Mouse (Mus musculus) natural killer cell, adult 2 months (primary cell): ENCODE measurements around the gene Plxna3.
"Not testable (repeated sequence)": the region's sequence is repeated elsewhere in the genome, so short reads cannot be mapped to it uniquely, and the experiment has no call there.

ENCODE experiments used
- DNase-seq, 2 experiments: peaks; one replicate each; pipeline ENCODE4 v3.0.0; 2022; ENCODE audit warnings: low spot score in 2 of 2

Plxna3 gene

DNA sequence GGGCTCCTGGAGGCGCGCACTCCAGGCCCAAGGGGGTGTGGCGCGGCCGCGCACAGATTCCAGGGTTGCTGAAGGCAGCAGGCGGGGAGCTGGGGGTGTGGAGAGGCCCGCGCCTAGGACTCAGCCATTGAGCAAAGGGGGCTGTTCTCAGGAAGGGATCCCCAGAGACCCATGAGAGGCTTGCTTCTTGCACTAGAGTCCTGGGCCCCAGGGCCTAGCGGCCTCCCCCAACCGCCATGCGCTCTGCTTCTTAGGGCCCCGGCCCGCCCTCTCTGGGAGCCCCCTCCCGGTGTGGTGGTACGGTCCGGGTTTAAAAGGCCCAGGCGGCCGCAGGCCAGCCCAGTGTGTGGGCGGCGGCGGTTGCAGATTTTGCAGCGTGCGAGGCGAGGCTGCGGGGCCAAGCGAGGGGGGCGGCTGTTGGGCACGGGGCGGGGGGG is at the start of gene Plxna3:
TSS of gene Plxna3 (plus strand) at position 342 of the 437 bp plus-strand sequence.
- peak; percentile 55 to 64 for DNase-seq

- no peak for DNase-seq
These were observed 47.7 kb upstream of the Plxna3 start for GRCm38 (mm10) chrX:74281041-74281731.

- peak; percentile 53 to 55 for DNase-seq
These were observed 47.0 kb upstream of the Plxna3 start, which contains the start of the genes Taz and Dnase1l1 for GRCm38 (mm10) chrX:74281732-74282394. Gene Taz (plus strand): TSS chrX:74281912. Gene Dnase1l1 (minus strand): TSS chrX:74282337.

- DNase-seq, result peak; percentile 66 to 78
These were observed 46.3 kb upstream of the Plxna3 start for GRCm38 (mm10) chrX:74282395-74283091.

- DNase-seq, result no peak
These were observed 45.8 kb upstream of the Plxna3 start for GRCm38 (mm10) chrX:74283092-74283437.

DNA sequence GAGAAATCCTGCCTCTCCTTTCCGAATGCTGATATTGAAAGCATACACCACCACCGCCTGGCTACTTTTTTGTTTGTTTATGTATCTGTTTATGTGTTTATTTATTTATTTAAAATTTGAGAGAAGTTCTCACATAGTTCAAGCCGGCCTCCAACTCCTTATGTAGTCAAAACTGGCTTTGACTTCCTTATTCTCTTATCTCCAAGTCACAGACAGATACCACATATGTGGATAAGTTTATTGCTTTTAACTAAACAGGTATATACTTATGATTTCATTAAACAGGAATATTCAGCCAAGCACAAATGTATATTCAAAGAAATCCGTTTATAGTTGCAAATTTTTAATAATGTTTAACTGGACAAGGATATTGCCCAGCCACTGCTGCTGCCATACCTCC is 35.4 kb upstream of the Plxna3 start:
- DNase-seq, result no peak

- DNase-seq, result peak; percentile 90 to 94
These were observed 32.1 kb upstream of the Plxna3 start, which contains the start of gene Atp6ap1 for GRCm38 (mm10) chrX:74296538-74297448. Gene Atp6ap1 (plus strand): TSS chrX:74297097.

DNA sequence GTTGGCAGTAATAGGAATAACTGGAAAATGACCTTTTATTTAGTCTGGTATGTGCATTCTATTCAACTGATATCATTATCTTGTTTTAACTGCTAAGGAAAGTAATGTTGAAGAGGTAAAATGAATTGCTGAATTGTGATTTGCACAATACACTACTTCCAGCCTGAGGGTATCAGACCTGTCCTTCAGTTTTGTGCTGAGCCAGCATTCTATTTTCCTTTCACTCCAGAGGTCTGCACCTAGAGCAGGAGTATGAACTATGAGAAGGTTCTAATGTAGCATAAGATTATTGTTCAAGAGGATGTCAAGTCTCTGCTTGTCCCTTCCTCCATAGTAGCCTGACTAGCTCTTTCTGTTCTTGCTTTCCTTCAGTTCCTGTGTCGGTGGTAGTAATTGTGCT is 30.5 kb upstream of the Plxna3 start:
- DNase-seq, result no peak

- no peak for DNase-seq
These were observed 29.1 kb upstream of the Plxna3 start for GRCm38 (mm10) chrX:74299721-74300120.

DNA sequence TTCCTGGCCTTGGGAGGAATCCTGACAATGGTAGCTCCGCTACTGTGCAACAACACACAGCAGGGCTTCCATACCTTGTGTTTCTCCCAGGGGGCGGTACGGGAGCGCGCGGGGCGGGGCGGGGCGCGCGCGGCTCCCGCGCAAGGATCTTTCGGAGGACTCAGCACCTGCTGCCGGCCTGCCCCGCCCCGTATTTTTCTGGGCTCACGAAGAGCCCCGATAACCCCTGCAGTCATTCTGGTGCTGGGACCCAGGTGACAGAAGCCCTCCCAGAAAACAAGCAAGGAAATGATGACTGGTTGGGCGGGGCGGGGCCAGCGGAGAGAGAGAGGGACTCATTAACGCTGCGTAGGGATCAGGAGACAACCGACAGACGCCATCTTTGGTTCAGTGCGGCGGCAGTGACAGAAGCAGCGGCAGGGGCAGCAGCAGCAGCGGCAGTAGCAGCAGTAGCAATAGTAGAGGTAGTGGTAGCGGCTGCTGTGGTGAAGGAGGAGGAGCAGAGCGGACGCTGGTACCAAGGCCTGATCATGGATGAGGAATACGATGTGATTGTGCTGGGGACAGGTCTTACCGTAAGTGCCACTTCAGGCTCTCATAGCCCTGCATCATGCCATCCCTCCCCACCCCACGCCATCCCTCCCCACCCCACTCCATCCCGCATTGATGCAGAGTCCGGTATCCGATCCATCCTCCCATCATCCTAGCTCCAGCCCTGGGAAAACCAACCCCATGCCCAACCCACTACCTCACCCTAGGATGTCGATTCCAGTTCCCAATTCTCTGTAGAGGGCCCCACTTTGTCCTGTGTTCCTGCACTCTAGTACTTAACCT is 23.8 kb upstream of the Plxna3 start, which contains the start of gene Gdi1:
TSS of gene Gdi1 (plus strand) at position 132 of the 834 bp plus-strand sequence.
- DNase-seq, result peak; percentile 74 to 80

GRCm38 (mm10) chrX:74312540-74313464 is 16.1 kb upstream of the Plxna3 start, which contains the start of gene Fam50a:
Gene Fam50a (plus strand): TSS chrX:74313033.
- peak; percentile 76 to 89 for DNase-seq

GRCm38 (mm10) chrX:74329215-74329671 is 377 bp downstream of the Plxna3 start:
- DNase-seq, result no peak

DNA sequence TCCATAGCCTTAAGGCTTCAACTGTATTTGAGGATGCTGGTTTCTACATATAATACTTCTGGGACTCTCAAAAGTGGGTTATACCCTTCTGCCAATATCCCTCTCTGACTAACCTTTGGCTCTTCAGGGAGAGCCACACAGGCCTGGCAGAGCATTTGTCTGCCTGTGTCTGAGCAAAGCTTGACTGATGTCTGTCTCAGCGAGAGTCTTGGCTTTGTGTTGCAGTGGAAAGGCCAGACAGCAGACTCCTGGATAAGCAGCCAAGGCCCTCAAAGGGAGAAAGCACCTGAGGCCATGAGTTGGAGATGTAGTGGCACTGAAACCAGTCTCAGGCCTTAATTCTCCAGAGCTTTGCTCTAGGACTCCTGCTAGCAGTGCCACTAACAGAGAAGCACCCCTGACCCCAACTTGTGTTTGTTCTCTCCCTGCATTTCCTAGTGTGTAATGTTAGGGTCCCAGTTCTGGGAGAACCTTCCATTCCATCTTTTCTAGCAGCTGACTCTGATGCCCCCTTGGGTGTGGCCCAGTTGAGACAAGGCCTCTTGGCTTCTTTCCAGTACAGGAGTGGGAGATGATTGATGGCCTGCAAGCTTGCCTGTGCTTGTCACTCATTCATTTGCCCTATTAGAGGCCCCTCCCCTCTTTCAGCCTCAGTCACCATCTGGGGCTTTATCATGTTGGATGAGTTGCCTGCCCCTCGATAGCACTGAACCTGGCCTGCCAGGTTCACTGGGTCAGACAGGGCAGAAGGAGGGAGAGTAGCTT is 1.5 kb downstream of the Plxna3 start:
- DNase-seq, result no peak

DNA sequence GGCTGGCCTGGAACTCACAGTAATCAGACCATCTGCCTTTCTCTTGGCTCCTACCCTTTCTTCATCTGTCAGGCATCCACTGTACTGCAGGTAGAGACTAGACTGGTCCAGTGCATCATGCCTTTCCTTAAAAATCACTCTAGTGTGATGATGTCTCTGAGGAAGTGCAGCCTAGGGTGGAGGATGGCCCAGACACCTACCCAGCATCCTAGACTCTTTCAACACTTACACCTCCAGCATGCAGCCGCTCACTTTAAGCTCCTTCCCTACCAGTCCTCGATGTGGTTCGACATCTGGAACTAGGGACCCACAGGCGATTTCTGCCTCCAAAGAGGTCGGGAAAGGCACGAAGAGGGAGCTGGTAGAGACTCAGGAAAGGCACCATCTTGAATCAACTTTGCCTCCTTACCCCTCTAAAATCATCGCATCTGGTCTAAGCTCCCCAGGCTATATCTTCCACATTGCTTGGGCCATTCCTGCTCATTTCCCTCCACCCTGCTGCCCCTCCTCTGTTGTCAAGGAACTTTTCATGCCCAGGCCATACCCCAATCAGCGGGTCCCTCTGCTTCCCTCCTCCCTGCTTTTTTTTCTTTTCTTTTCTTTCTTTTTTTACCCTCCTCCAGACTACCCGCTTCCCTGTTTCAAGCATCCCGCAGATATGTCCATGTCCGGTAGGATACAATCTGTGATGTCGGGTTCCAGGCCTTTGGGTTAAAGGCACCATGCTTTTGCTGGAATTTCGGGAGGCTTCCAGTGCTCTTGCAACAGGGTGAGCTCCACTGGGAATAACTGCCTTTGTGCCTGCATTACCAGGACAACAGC is 24.0 kb downstream of the Plxna3 start:
- DNase-seq, result no peak

DNA sequence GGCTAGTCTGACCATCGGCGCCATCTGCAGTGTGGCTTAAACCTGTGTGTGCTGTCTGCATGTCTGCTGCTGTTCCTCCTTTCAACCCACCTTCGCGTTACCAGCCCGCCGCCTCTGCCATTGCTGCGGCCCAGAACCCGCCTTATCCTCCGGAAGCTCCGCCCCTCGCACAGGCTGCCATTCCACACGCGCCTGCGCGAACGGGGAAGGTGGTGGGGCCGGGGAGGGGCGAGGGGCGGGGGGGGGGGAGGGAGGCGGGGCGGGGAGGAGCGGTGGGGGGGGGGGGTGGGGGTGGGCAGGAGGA is 24.6 kb downstream of the Plxna3 start, which contains the start of gene Lage3:
TSS of gene Lage3 (minus strand) at position 152 of the 304 bp plus-strand sequence.
- peak; percentile 69 to 82 for DNase-seq

- not testable (repeated sequence) for DNase-seq
These were observed 28.2 kb downstream of the Plxna3 start for GRCm38 (mm10) chrX:74357069-74357468.

DNA sequence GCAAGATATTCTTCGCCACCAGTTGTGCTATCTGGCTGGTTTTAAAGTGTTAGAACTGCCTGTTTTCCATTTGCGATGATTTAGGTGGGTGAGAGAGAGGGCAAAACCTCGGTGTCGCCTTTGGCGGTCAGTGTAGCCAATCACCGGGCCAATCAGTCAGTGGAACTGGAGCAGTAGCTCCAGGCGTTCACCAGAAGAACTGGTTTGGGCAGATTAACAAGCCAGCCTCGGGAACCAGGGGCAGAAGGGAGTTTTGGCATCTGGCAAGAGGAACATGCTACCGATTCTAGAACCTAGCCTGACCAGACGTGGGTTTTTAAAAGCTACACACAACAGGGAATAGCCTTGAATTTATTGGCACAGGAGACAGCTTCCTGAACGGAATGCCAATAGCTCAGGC is 30.3 kb downstream of the Plxna3 start:
- no peak for DNase-seq

DNA sequence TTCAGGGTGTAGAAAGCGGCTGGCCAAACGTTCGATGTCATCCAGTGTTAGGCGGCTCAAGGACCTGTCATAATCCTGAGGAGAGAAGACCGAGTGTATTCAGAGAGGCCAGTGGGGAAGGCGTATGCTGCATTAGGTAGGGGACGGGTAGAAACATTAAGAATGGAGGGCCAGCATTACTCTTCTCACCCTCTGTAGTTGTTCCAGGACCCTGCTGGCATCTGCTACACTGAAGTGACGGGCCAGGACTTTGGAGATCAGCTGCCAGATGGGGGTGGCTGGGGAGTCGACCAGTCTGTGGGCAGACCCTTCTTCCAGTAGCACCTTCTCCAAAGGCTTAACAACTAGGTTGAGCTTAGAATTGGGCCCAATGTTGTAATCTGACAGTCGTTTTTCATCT is 38.6 kb downstream of the Plxna3 start:
- no peak for DNase-seq
